Mouse (Mus musculus) kidney, adult 2 months (tissue): ENCODE measurements around the gene Tep1.

Source experiments
- CTCF ChIP-seq: fragments of 200-500 bp; conservative IDR thresholded peaks from 2 replicates; pipeline ENCODE4 v1.5.1; 2011; ENCODE audit warnings: low read depth, mild to moderate bottlenecking, control low read depth, low read length, moderate library complexity, mixed read lengths; ENCODE audit not compliant: insufficient read depth, insufficient read length
- POLR2A ChIP-seq: fragments of 200-500 bp; IDR thresholded peaks from one replicate; pipeline ENCODE4 v1.6.1; 2011; ENCODE audit warnings: low read depth, low read length, control low read depth

- TF ChIP-seq CTCF (no peak), POLR2A (no peak)
Measured at GRCm38 (mm10) chr14:50824219-50824618, 46.1 kb downstream of the Tep1 start.
